Mouse (Mus musculus) small intestine, adult 2 months (tissue): ENCODE measurements around the gene Gpc1.

Source experiments
- CTCF ChIP-seq: fragments of 200-500 bp; IDR thresholded peaks from 2 replicates; pipeline ENCODE4 v1.5.1; 2012; ENCODE audit warnings: low read depth, mild to moderate bottlenecking, control low read depth, inconsistent platforms, low read length, moderate library complexity, mixed read lengths; ENCODE audit not compliant: insufficient replicate concordance, insufficient read length; ENCODE audit errors: extremely low read depth
- POLR2A ChIP-seq: fragments of 200-500 bp; IDR thresholded peaks from 2 replicates; pipeline ENCODE4 v1.6.1; 2012; ENCODE audit warnings: low read depth, mild to moderate bottlenecking, control low read depth, inconsistent platforms, low read length, moderate library complexity

DNA sequence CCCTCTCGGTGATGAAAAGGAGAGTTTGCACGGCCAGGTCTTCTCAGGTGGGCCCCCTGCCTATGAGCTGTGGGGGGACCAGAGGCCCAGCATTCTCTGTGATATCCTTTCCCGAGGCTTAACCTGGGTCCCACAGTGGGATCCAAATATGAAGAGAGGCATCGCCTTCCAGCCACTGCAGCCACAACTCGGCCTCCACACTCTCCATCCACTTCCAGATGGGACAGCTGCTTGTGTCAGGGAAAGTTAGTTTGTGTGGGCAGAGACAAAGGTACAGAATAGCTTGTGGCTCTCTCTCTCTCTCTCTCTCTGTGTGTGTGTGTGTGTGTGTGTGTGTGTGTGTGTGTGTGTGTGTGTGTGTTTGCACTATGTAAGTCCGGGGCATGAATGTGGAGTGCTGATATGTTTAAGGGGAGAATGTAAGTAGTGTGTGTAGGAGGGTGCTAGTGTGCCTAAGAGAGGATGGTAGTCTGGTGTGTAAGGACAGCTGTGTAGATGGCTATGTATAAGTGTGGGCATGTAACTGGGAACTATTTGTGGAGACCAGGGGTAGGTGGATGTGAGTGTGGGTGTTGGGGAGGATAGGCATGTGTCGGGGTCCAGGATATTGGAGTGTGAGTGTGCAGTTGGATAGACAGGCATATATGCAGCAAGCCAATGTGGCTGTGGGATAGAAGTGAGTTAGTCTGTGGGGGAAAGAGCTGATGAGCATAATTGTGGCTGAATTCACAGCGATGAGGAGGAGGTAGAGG lies 44.1 kb downstream of the Gpc1 start:
- TF ChIP-seq POLR2A, result no peak
- TF ChIP-seq CTCF, result no peak
